Mouse (Mus musculus) embryonic facial prominence, embryonic 10.5 days (tissue): ENCODE measurements at regions not wholly inside any gene's neighbourhood (a gene's known extent, or its start where the extent isn't known, plus 50 kb on each side); places are given as distances from the start of the nearest gene placed in this dataset.

ENCODE experiments used
- DNase-seq: peaks from one replicate; pipeline ENCODE4 v3.0.0-alpha.2; 2017; ENCODE audit warnings: low spot score
- H3K27ac ChIP-seq: fragments of 300-500 bp; sonication (generic); replicated peaks from 2 replicates; pipeline ENCODE4 v1.5.1; 2016; ENCODE audit warnings: mild to moderate bottlenecking
- H3K27me3 ChIP-seq: fragments of 300-500 bp; sonication (generic); replicated peaks from 2 replicates; pipeline ENCODE4 v1.6.1; 2016; ENCODE audit warnings: low read depth, mild to moderate bottlenecking; ENCODE audit not compliant: poor library complexity, severe bottlenecking
- H3K36me3 ChIP-seq: fragments of 300-500 bp; sonication (generic); replicated peaks from 2 replicates; pipeline ENCODE4 v1.6.1; 2016; ENCODE audit warnings: mild to moderate bottlenecking, moderate library complexity
- H3K4me1 ChIP-seq: fragments of 300-500 bp; sonication (generic); 2 replicates; pipeline ENCODE4 v1.6.1; 2016
- H3K4me3 ChIP-seq: fragments of 300-500 bp; sonication (generic); 2 replicates; pipeline ENCODE4 v1.5.1; 2016; ENCODE audit warnings: mild to moderate bottlenecking, moderate library complexity
- H3K9me3 ChIP-seq: fragments of 300-500 bp; sonication (generic); 2 replicates; pipeline ENCODE4 v1.6.1; 2016; ENCODE audit warnings: mild to moderate bottlenecking
- WGBS: fragments of 180-500 bp; shearing (Covaris S2); methylation state at CpG from one replicate; pipeline ENCODE4 v1.1.7; 2016; 5-methylcytosine and 5-hydroxymethylcytosine counted together

DNA sequence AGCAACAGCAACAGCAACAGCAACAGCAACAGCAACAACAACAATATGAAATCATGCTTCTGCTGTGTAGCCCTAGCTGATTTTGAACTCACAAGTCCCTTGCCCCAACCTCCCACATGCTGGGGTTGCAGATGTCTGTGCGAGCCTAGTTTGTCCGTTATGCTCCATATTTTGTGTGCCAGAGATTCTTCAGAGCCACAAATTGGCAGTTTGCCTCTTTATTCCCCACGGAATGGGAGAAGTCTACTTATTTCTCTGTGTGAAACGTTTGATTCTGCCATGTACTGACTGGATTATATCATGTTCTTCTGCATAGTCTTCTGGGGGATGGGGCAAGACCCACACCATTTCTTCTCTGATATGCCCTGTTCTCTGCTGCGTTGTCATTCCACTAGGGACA, 64.5 kb upstream of the Myocd start:
- H3K9me3 ChIP-seq: no peaks in the 10 kb centered on the region
- no peaks in the 10 kb centered on the region for H3K36me3 ChIP-seq
- WGBS: 80% methylated on average over 5 of the region's 5 CpGs
- H3K4me3 ChIP-seq: no peak overlapping the region
- no peak overlapping the region for H3K27ac ChIP-seq
- DNase-seq: no peak
- no peaks in the 10 kb centered on the region for H3K27me3 ChIP-seq
- H3K4me1 ChIP-seq: no peaks in the 10 kb centered on the region

DNA sequence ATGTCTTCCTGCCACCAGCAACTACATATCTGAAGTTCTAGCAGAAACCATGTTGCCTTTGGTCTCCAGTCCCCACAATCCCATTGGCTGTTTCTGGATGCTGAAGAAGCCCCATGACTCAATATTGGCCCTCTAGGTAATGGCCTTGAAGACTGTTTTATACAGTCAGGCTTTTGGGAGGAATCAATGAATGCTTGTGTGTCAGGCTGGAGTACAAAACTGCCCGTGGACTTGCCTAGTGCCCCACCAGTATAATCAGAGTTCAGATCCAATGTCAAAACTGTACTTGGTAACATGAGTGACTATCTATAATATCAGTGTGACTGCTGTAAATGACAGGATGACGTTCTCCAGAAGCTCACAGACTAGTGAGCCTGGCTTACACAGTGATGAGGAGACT, 63.3 kb upstream of the Myocd start:
- Histone ChIP-seq H3K4me3 (no peak overlapping the region), H3K27ac (no peak overlapping the region), H3K27me3 (no peaks in the 10 kb centered on the region), H3K4me1 (no peaks in the 10 kb centered on the region), H3K9me3 (no peaks in the 10 kb centered on the region), H3K36me3 (no peaks in the 10 kb centered on the region)
- 87% methylated on average over 2 of the region's 2 CpGs for WGBS
- no peak for DNase-seq

DNA sequence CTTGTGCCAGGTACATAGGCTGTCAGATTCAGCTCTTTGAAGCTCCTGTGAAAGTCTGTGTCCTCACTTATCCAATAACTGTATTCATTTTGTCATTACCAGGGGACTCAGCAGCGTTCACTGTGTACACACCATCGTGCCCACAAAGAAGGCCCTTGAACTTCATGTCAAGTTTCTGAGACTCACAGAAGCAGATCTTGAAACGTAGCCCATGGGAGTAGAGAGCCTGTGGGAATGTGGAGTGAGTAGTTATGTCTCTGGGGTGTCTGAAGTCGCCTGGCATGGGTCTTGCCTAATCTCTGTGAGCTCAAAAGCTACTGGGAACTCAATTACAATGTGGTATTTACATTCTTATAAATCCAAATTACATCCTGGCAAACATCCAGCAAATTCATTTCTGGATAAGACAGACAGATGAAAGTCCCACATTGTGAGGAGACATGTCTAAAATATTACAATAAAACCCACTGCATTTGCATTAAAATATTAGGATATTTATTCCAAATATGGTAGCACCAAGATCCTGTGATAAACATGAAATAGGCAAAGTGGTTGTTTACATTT, 53.2 kb upstream of the Myocd start:
- 0 out of 2 replicates have a peak, but pooled peaks cover 3% of the 10 kb centered on the region for H3K4me1 ChIP-seq
- H3K27ac ChIP-seq: no peak overlapping the region
- no peaks in the 10 kb centered on the region for H3K9me3 ChIP-seq
- H3K4me3 ChIP-seq: no peak overlapping the region
- no peaks in the 10 kb centered on the region for H3K27me3 ChIP-seq
- no peaks in the 10 kb centered on the region for H3K36me3 ChIP-seq
- DNase-seq: no peak
- WGBS: 80% methylated on average over 4 of the region's 4 CpGs
